Mouse (Mus musculus): ENCODE measurements at regions not wholly inside any gene's neighbourhood (a gene's known extent, or its start where the extent isn't known, plus 50 kb on each side); places are given as distances from the start of the nearest gene placed in this dataset.

DNA sequence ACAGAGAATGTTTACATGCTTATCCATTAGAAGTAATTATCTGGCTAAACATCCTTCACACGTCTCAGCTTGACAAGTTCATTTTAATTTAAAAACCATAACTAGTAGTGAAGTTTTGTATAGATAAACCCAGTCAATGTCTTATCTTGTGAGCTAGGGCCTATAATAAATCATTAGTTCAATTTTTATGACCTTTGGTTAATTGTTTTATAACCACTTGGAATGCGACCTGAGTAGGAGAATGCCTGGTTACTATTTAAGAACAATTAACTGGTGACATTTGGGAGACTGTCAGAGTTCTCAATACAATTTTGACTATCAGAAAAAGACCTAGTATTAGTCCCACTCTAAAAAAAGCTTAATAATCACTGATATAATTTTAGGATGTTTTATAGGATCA lies 813.6 kb downstream of the Gm9008 start:
- intact Hi-C loops (cut with DNase I) = no loop called here
- DNase-seq (ENCODE audit: low spot score in 2 of 2) = no peak

DNA sequence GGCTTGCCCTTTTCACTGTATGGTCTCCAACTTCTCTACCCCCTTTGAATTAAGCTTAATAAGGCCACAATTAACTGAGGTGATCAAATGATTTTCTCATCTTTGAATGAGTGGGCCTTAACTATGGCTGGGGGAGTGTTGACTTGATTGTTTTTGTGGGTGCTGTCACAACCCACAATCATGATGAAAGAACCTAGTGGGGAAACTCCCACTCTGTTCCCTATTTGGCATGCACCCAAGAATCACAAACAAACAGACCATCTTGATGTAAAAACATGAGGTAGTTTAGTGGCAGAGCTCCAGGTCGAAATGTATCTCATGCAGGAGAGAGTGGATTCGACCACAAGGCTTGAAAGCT lies 853.2 kb downstream of the Gm9008 start:
- intact Hi-C loops (cut with DNase I) = no loop called here
- no peak for DNase-seq (ENCODE audit: low spot score in 2 of 2)

DNA sequence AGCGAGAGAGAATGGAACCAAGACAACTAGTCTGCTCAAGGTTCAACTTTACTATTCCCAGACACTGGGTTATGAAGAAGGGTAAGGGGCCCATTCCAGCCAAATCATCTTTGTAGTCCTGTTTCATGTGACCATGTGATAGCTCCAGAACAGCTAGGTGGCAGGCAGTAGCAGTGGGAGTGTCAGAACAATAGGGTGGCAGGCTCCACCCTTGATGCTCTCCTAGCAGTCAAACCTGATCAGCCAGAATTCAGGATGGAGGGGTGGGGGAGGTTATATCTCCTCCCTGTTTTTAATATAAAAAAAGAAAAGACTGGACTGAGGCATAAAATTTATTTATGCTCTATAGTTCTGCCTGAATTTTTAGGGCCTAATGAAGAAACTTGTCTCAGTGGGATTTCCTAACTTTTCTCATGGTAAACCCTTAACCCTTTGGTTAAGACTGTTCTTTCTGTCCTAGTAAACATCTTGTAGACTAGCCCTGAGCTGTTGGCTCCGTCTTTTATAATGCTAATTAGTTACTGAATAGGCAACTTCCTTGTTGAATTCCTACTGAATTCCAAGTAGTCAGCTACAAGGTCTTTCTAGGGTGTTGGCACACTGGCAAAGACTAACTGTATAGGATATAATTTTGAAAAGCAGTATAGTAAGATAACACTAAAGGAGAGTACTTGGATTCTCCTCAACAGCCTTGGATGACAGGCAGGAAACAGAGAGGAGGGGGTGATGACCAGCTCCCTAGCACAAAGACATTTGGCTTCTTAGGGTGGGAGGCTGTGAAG lies 853.8 kb downstream of the Gm9008 start:
- no peak for DNase-seq (ENCODE audit: low spot score in 2 of 2)
- intact Hi-C loops (cut with DNase I) = no loop called here

DNA sequence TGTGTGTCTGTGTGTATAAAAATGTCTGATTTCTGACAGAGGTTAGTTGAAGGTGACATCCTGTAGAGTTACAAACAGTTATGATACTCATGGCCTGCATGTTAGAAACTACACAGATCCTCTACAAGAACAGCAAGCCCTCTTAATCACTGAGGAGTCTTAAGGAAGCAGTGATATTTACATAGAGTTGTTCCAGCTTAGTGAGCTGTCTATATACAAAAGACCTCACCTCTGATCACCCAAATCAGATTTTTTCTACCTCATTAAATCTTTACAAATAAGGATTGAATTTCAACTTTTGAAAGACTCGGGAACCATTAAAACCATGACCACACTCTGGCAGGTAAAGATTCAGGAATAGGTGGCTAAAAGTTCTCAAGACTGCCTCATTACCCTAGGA lies 861.5 kb downstream of the Gm9008 start:
- intact Hi-C loops (cut with DNase I) = no loop called here
- no peak for DNase-seq (ENCODE audit: low spot score in 2 of 2)

DNA sequence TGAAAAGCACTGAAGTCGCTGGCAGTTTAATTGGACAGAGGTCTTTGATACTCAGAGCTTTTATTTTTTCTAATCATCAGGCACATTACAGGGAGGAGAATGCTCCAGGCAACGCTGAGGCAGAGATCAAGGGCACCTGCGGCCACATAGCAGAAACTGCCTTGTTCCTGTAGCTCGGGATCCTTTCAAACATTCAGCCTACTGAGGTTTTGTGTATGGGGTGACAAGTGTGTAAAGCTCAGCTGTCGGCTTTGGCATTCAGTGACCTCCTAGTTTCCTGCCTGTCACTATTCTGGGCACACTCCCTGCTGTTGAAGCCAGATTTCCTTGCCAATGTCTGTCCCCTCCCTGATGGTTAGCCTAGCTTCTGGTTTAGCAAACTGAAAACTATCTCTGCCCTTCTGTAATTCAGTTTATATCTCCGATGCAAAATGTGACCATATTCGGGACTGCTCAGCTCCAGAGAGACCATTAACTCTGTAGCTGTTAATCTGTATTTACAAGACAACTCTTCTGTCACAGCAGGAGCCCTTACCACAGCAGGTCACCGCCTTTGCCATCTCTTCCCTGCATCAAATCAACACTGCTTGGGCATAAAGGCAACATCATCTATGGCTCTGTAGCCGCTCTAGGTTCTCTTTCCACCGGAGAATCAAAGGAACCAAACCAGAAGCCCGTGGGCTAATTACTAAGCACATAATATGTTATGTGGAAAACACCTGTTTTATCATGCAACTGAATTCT lies 894.9 kb downstream of the Gm9008 start:
- intact Hi-C loops (cut with DNase I) = no loop called here
- DNase-seq (ENCODE audit: low spot score in 2 of 2) = peak; percentile 2 to 3

DNA sequence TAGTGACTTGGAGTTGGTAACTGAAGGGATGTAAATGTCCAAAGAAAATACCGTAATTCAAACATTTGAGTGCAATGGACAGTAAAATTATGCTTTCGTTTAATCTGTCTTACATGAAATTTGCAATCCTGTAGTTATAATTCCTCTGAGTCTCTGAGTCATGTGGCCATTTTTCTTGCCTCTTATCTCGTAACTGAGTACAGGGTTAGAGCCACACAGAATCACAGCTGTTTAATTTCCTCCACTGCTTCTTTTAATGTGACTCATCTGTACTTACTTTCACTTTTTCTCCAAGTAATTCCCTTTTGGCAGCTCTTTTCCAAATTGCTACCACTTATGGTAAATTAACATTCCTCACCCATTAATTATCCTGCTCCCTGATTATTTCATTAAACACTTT lies 939.2 kb downstream of the Gm9008 start:
- intact Hi-C loops (cut with DNase I) = no loop called here
- DNase-seq (ENCODE audit: low spot score in 2 of 2) = no peak

DNA sequence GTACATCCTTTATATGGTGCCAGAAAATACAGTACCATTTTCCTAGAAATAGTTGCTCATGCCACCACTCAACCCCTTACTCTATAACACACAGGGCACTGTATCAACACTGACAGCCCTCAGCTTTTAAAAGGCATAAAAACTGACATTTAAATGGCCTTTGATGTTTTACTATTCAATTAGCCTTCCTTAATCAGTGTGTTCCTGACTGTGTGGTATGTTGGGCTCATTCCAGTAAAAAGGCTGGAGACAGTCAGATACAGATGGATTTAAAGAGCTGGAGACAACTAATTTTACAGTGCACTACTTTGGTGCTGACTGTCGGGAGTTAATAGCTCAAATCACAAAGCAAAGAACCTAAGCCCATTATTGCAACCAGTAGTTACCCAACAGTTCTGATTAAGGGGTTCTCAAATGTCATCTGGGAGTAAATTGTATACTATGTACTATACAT lies 955.3 kb downstream of the Gm9008 start:
- no peak for DNase-seq (ENCODE audit: low spot score in 2 of 2)
- intact Hi-C loops (cut with DNase I) = no loop called here

DNA sequence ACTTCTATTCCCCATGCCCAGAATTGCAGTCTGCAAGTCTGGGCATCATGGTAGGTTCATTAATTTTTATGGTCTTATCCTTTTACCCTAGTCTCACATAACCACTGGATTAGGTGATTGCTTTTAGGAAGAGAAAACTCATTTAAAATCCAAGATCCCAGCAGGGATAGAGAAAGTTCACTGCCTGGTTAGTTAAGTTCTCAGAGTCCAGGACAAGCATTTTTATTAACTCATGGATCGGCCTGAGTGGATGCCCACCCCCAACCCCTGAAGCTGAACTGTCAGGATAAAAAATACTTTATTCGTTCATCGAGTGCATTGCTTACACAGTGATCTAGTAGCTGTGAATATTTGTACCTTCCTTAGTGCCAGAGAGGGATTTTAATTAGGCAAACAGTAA lies 957.9 kb downstream of the Gm9008 start:
- intact Hi-C loops (cut with DNase I) = no loop called here
- no peak for DNase-seq (ENCODE audit: low spot score in 2 of 2)
